Mouse (Mus musculus) liver, adult 2 months (tissue): ENCODE data around the gene Ugt1a7c.

ENCODE experiments used
- CTCF ChIP-seq: fragments of 200-500 bp; IDR thresholded peaks from 2 replicates; pipeline ENCODE4 v1.5.1; 2011; ENCODE audit warnings: low read depth, low read length, control low read depth
- POLR2A ChIP-seq: fragments of 200-500 bp; IDR thresholded peaks from 2 replicates; pipeline ENCODE4 v1.6.1; 2011; ENCODE audit warnings: low read length, control low read depth; ENCODE audit not compliant: insufficient read depth; ENCODE audit errors: extremely low read depth

- TF ChIP-seq CTCF (no peak), POLR2A (no peak)
These were observed 149.0 kb downstream of the Ugt1a7c start for GRCm38 (mm10) chr1:88243861-88244260.
